1 mouse cellular context compared by ENCODE assay signal in genomic region chrX:7572466-7572865, GRCm38 (mm10).
TF ChIP-seq lines count a peak whose summit lies in the region.

No protein-coding gene starts in this region.

TF ChIP-seq in MEL, 35 proteins besides CTCF, POLR2A, EP300 and RAD21 (continued from another document):
- TF ChIP-seq RCOR1 (IDR thresholded peaks at IDR 0.05; ENCODE audit: low read depth, low read length), result no peak
- no peak for TF ChIP-seq NELFE (IDR thresholded peaks at IDR 0.05; ENCODE audit: low read depth, low read length)
- TF ChIP-seq ZKSCAN1 (IDR thresholded peaks at IDR 0.05; ENCODE audit: low read depth, low read length), result no peak
- no peak for TF ChIP-seq CHD1 (IDR thresholded peaks at IDR 0.05; ENCODE audit: low read depth, low read length)
- TF ChIP-seq KAT2A (conservative IDR thresholded peaks at IDR 0.05; ENCODE audit: low read depth, low read length), result no peak
- no peak for TF ChIP-seq E2F4 (IDR thresholded peaks at IDR 0.05; ENCODE audit: borderline replicate concordance, low read depth, low read length)
- TF ChIP-seq MXI1 (IDR thresholded peaks at IDR 0.05; ENCODE audit: low read depth, low read length), result no peak
- TF ChIP-seq CHD2 (IDR thresholded peaks at IDR 0.05; ENCODE audit: low read length), result no peak
- no peak for TF ChIP-seq TAL1 (IDR thresholded peaks at IDR 0.05; ENCODE audit: low read length)
- no peak for TF ChIP-seq MAZ (IDR thresholded peaks at IDR 0.05; ENCODE audit: low read depth, low read length)
- no peak for TF ChIP-seq TBP (IDR thresholded peaks at IDR 0.05; ENCODE audit: low read depth, low read length)
- TF ChIP-seq MYC (IDR thresholded peaks at IDR 0.05; ENCODE audit: low read depth, low read length), result 0 out of 2 replicates have a peak, but pooled peaks have one; percentile 10
- TF ChIP-seq MAX (IDR thresholded peaks at IDR 0.05; ENCODE audit: low read length), result 0 out of 2 replicates have a peak, but pooled peaks have one; percentile 17
